Mouse (Mus musculus): Measurements from ENCODE around the gene Taok2. TPM values are rescaled to one million over a fixed set of nuclear protein-coding genes. Genes with fewer than 3 reads are reported as not detected.

Taok2 gene
- polyA plus RNA-seq, 1 experiment from 2014 or later, result 20.1 TPM

- 23% methylated on average over 10 of the region's 10 CpGs for WGBS (ENCODE audit: insufficient replicate concordance)
- peaks cover 78% of the 10 kb centered on the region for H3K27me3 ChIP-seq (replicated peaks)
- ATAC-seq, result no peak
Observed at GRCm38 (mm10) chr7:126848794-126849193, 35.7 kb downstream of the Taok2 start.

GRCm38 (mm10) chr7:126847421-126848398 is 36.8 kb downstream of the Taok2 start:
- peak overlapping the region; percentile 49 for H3K4me3 ChIP-seq
- H3K4me2 ChIP-seq, result peak overlapping the region; percentile 75
- H3K27ac ChIP-seq, result no peak overlapping the region
- peaks cover 12% of the 10 kb centered on the region for H3K36me3 ChIP-seq
- H3K9ac ChIP-seq, result peak overlapping the region; percentile 38
- WGBS (ENCODE audit: insufficient replicate concordance), result 1% methylated on average over 71 of the region's 74 CpGs
- H3K9me3 ChIP-seq (replicated peaks), result no peaks in the 10 kb centered on the region
- peaks cover 78% of the 10 kb centered on the region for H3K27me3 ChIP-seq (replicated peaks)
- ATAC-seq, result 0 out of 2 replicates have a peak, but pooled peaks have one; percentile 13
- H3K4me1 ChIP-seq, result peaks cover 14% of the 10 kb centered on the region; the same call in 1 of the 2 replicates

More at GRCm38 (mm10) chr7:126848794-126849193, 35.7 kb downstream of the Taok2 start:
- no peak overlapping the region for H3K9ac ChIP-seq
- H3K4me2 ChIP-seq, result no peak overlapping the region
- no peak overlapping the region for H3K27ac ChIP-seq
- peaks cover 23% of the 10 kb centered on the region for H3K36me3 ChIP-seq
- no peaks in the 10 kb centered on the region for H3K9me3 ChIP-seq (replicated peaks)
- H3K4me3 ChIP-seq, result no peak overlapping the region
- peaks cover 14% of the 10 kb centered on the region; the same call in 1 of the 2 replicates for H3K4me1 ChIP-seq

- H3K27me3 ChIP-seq (replicated peaks), result peaks cover 79% of the 10 kb centered on the region
- peak within 1 kb of the TSS; percentile 38 for H3K9ac ChIP-seq
- no peak within 1 kb of the TSS for H3K27ac ChIP-seq
- peaks cover 14% of the 10 kb centered on the region; the same call in 1 of the 2 replicates for H3K4me1 ChIP-seq
- H3K9me3 ChIP-seq (replicated peaks), result no peaks in the 10 kb centered on the region
- H3K36me3 ChIP-seq, result peaks cover 6% of the 10 kb centered on the region
- peak within 1 kb of the TSS; percentile 75 for H3K4me2 ChIP-seq
- no peak for ATAC-seq
- H3K4me3 ChIP-seq, result peak within 1 kb of the TSS; percentile 49
- WGBS (ENCODE audit: insufficient replicate concordance), result 32% methylated on average over 4 of the region's 4 CpGs
Observed at GRCm38 (mm10) chr7:126847116-126847420, 37.4 kb downstream of the Taok2 start, which contains the start of gene Doc2a. TSS of gene Doc2a (plus strand) at chr7:126847416.

- Histone ChIP-seq H3K9me3 (replicated peaks) (no peaks in the 10 kb centered on the region), H3K27me3 (replicated peaks) (peaks cover 72% of the 10 kb centered on the region), H3K27ac (no peak overlapping the region), H3K4me1 (peaks cover 14% of the 10 kb centered on the region; the same call in 1 of the 2 replicates), H3K36me3 (no peaks in the 10 kb centered on the region), H3K4me3 (no peak overlapping the region), H3K9ac (no peak overlapping the region), H3K4me2 (no peak overlapping the region)
- 81% methylated on average over 2 of the region's 2 CpGs for WGBS (ENCODE audit: insufficient replicate concordance)
- ATAC-seq, result no peak
Observed at GRCm38 (mm10) chr7:126845516-126845915, 39.0 kb downstream of the Taok2 start.

- WGBS (ENCODE audit: insufficient replicate concordance), result 57% methylated on average over 9 of the region's 9 CpGs
- Histone ChIP-seq H3K27me3 (replicated peaks) (peaks cover 50% of the 10 kb centered on the region), H3K9me3 (replicated peaks) (no peaks in the 10 kb centered on the region), H3K36me3 (no peaks in the 10 kb centered on the region), H3K27ac (no peak overlapping the region), H3K4me1 (peaks cover 11% of the 10 kb centered on the region; the same call in 1 of the 2 replicates), H3K9ac (no peak overlapping the region), H3K4me3 (no peak overlapping the region), H3K4me2 (no peak overlapping the region)
- ATAC-seq, result no peak
Observed at GRCm38 (mm10) chr7:126843276-126843675, 41.2 kb downstream of the Taok2 start.

GRCm38 (mm10) chr7:126833294-126833693 is 51.2 kb downstream of the Taok2 start:
- H3K9me3 ChIP-seq (replicated peaks), result no peaks in the 10 kb centered on the region
- no peak overlapping the region for H3K4me2 ChIP-seq
- H3K9ac ChIP-seq, result no peak overlapping the region
- no peak for ATAC-seq
- 71% methylated on average over 1 of the region's 1 CpGs for WGBS (ENCODE audit: insufficient replicate concordance)
- H3K4me3 ChIP-seq, result no peak overlapping the region
- H3K36me3 ChIP-seq, result no peaks in the 10 kb centered on the region
- H3K27me3 ChIP-seq (replicated peaks), result peaks cover 35% of the 10 kb centered on the region
- peaks cover 6% of the 10 kb centered on the region for H3K4me1 ChIP-seq
- H3K27ac ChIP-seq, result no peak overlapping the region

GRCm38 (mm10) chr7:126832036-126832598 is 52.4 kb downstream of the Taok2 start:
- peak overlapping the region; percentile 41 for H3K4me3 ChIP-seq
- 0 out of 2 replicates have a peak overlapping the region, but pooled peaks have one; percentile 17 for H3K9ac ChIP-seq
- peaks cover 6% of the 10 kb centered on the region for H3K4me1 ChIP-seq
- no peaks in the 10 kb centered on the region for H3K9me3 ChIP-seq (replicated peaks)
- H3K36me3 ChIP-seq, result no peaks in the 10 kb centered on the region
- no peak overlapping the region for H3K27ac ChIP-seq
- peak; percentile 76 for ATAC-seq
- WGBS (ENCODE audit: insufficient replicate concordance), result 1% methylated on average over 21 of the region's 21 CpGs
- H3K4me2 ChIP-seq, result peak overlapping the region; percentile 65
- H3K27me3 ChIP-seq (replicated peaks), result peaks cover 43% of the 10 kb centered on the region

- Histone ChIP-seq H3K27me3 (replicated peaks) (peaks cover 47% of the 10 kb centered on the region), H3K9me3 (replicated peaks) (no peaks in the 10 kb centered on the region), H3K9ac (0 out of 2 replicates have a peak within 1 kb of the TSS, but pooled peaks have one; percentile 17), H3K4me3 (peak within 1 kb of the TSS; percentile 41), H3K27ac (no peak within 1 kb of the TSS), H3K4me1 (peaks cover 6% of the 10 kb centered on the region), H3K36me3 (no peaks in the 10 kb centered on the region), H3K4me2 (peak within 1 kb of the TSS; percentile 65)
- WGBS (ENCODE audit: insufficient replicate concordance), result 47% methylated on average over 5 of the region's 5 CpGs
- ATAC-seq, result no peak
Observed at GRCm38 (mm10) chr7:126831539-126831938, 53.0 kb downstream of the Taok2 start, which contains the start of gene 4930451I11Rik. TSS of gene 4930451I11Rik (minus strand) at chr7:126831639.

- Histone ChIP-seq H3K4me3 (no peak overlapping the region), H3K27me3 (replicated peaks) (peaks cover 85% of the 10 kb centered on the region)
- 44% methylated on average over 5 of the region's 5 CpGs for WGBS (ENCODE audit: insufficient replicate concordance)
Observed at GRCm38 (mm10) chr7:126825952-126826351, 58.6 kb downstream of the Taok2 start.

GRCm38 (mm10) chr7:126825403-126825802 is 59.1 kb downstream of the Taok2 start:
- H3K36me3 ChIP-seq, result no peaks in the 10 kb centered on the region
- no peak overlapping the region for H3K4me3 ChIP-seq
- no peak overlapping the region for H3K9ac ChIP-seq
- peaks cover 83% of the 10 kb centered on the region for H3K27me3 ChIP-seq (replicated peaks)
- H3K4me1 ChIP-seq, result peaks cover 7% of the 10 kb centered on the region; the same call in 1 of the 2 replicates
- no peak overlapping the region for H3K4me2 ChIP-seq
- WGBS (ENCODE audit: insufficient replicate concordance), result 20% methylated on average over 8 of the region's 8 CpGs
- no peak for ATAC-seq
- no peak overlapping the region for H3K27ac ChIP-seq
- H3K9me3 ChIP-seq (replicated peaks), result no peaks in the 10 kb centered on the region

More at GRCm38 (mm10) chr7:126825952-126826351, 58.6 kb downstream of the Taok2 start:
- Histone ChIP-seq H3K9ac (no peak overlapping the region), H3K36me3 (no peaks in the 10 kb centered on the region), H3K4me1 (peaks cover 7% of the 10 kb centered on the region; the same call in 1 of the 2 replicates), H3K9me3 (replicated peaks) (no peaks in the 10 kb centered on the region), H3K27ac (no peak overlapping the region), H3K4me2 (no peak overlapping the region)
- ATAC-seq, result no peak

GRCm38 (mm10) chr7:126823940-126824339 is 60.6 kb downstream of the Taok2 start:
- WGBS (ENCODE audit: insufficient replicate concordance), result 18% methylated on average over 10 of the region's 10 CpGs
- Histone ChIP-seq H3K27me3 (replicated peaks) (peaks cover 68% of the 10 kb centered on the region), H3K36me3 (no peaks in the 10 kb centered on the region), H3K9me3 (replicated peaks) (no peaks in the 10 kb centered on the region), H3K9ac (no peak overlapping the region), H3K4me2 (no peak overlapping the region), H3K4me1 (peaks cover 7% of the 10 kb centered on the region; the same call in 1 of the 2 replicates), H3K27ac (no peak overlapping the region), H3K4me3 (no peak overlapping the region)
- no peak for ATAC-seq
